Mouse (Mus musculus) midbrain, postnatal 0 days (tissue): ENCODE results near the gene Ptchd1. TPM values are rescaled to one million over a fixed set of nuclear protein-coding genes. Genes with fewer than 3 reads are reported as not detected.

Experiments
- ATAC-seq: fragments of 200-750 bp; cut with Nextera tagmentation; 2 replicates; pipeline ENCODE4 v1.8.0; 2017; ENCODE audit warnings: moderate number of reproducible peaks, mild to moderate bottlenecking, moderate TSS enrichment, moderate library complexity; ENCODE audit not compliant: low FRiP score
- DNase-seq: peaks from one replicate; pipeline ENCODE4 v3.0.0-alpha.2; 2015; ENCODE audit warnings: low spot score
- H3K27ac ChIP-seq: fragments of 300-500 bp; sonication (generic); 2 replicates; pipeline ENCODE4 v1.5.1; 2014; ENCODE audit warnings: low read depth, mild to moderate bottlenecking, low read length, mixed read lengths
- H3K27me3 ChIP-seq: fragments of 300-500 bp; sonication (generic); 2 replicates; pipeline ENCODE4 v1.6.1; 2014; ENCODE audit warnings: low read length, control low read depth, mixed read lengths; ENCODE audit not compliant: insufficient read depth
- H3K36me3 ChIP-seq: fragments of 300-500 bp; sonication (generic); 2 replicates; pipeline ENCODE4 v1.6.1; 2014; ENCODE audit warnings: low read length, control low read depth, mixed read lengths; ENCODE audit not compliant: insufficient read depth
- H3K4me1 ChIP-seq: fragments of 300-500 bp; sonication (generic); 2 replicates; pipeline ENCODE4 v1.6.1; 2014; ENCODE audit warnings: mild to moderate bottlenecking, control low read depth, antibody characterized with exemption, low read length, mixed read lengths; ENCODE audit not compliant: insufficient read depth
- H3K4me2 ChIP-seq: fragments of 300-500 bp; sonication (generic); 2 replicates; pipeline ENCODE4 v1.6.1; 2014; ENCODE audit warnings: low read depth, mild to moderate bottlenecking, low read length, mixed read lengths; ENCODE audit not compliant: poor library complexity, severe bottlenecking
- H3K4me3 ChIP-seq: fragments of 300-500 bp; sonication (generic); 2 replicates; pipeline ENCODE4 v1.5.1; 2014; ENCODE audit warnings: low read depth, mild to moderate bottlenecking, low read length, moderate library complexity
- H3K9ac ChIP-seq: fragments of 300-500 bp; sonication (generic); replicated peaks from 2 replicates; pipeline ENCODE4 v1.6.1; 2014; ENCODE audit warnings: mild to moderate bottlenecking, low read length, moderate library complexity, mixed read lengths; ENCODE audit not compliant: poor library complexity, severe bottlenecking
- H3K9me3 ChIP-seq: fragments of 300-500 bp; sonication (generic); 2 replicates; pipeline ENCODE4 v1.6.1; 2016; ENCODE audit warnings: low read length, control low read depth
- CTCF ChIP-seq: IDR thresholded peaks from 2 replicates; pipeline ENCODE4 v1.5.1; 2016; ENCODE audit warnings: antibody characterized with exemption, mild to moderate bottlenecking
- WGBS: fragments of 180-500 bp; shearing (Covaris S2); extraction: QIAGEN DNeasy Blood & Tissue Kit; methylation state at CpG from one replicate; pipeline ENCODE4 v1.1.7; 2014; 5-methylcytosine and 5-hydroxymethylcytosine counted together
- polyA plus RNA-seq: library from polyadenylated mRNA; unstranded; fragments of >200 nt; fragmentation: Nextera tagmentation; extraction: Ambion mirVana; gene quantifications from 2 replicates; pipeline ENCODE4 v1.2.1, GENCODE M21; 2015
- total RNA-seq: library from RNA; depleted of rRNA; stranded (reverse); fragments of >200 nt; gene quantifications from 2 replicates; pipeline ENCODE4 v1.2.3, GENCODE M21; 2014

Gene Ptchd1
- total and polyA plus RNA-seq, 2 experiments from 2014 or later, result 12.0 to 22.9 TPM

GRCm38 (mm10) chrX:155624341-155624841 lies 777 bp upstream of the Ptchd1 start, which contains the start of gene Gm15155:
TSS of gene Gm15155 (plus strand) at chrX:155624741.
- H3K9ac ChIP-seq, result peak within 1 kb of the TSS; percentile 60; the same call in 1 of the 2 replicates
- TF ChIP-seq CTCF, result peak; percentile 46
- H3K9me3 ChIP-seq, result no peaks in the 10 kb centered on the region; the same call in 1 of the 2 replicates
- no peaks in the 10 kb centered on the region for H3K36me3 ChIP-seq
- H3K4me1 ChIP-seq, result no peaks in the 10 kb centered on the region
- H3K4me3 ChIP-seq, result peak within 1 kb of the TSS; percentile 55
- peak within 1 kb of the TSS; percentile 62 for H3K4me2 ChIP-seq
- DNase-seq, result peak; percentile 30
- 22% methylated on average over 19 of the region's 19 CpGs for WGBS
- peak; percentile 52 for ATAC-seq
- peak within 1 kb of the TSS; percentile 67 for H3K27ac ChIP-seq
- no peaks in the 10 kb centered on the region for H3K27me3 ChIP-seq

GRCm38 (mm10) chrX:155622961-155623599 lies 534 bp downstream of the Ptchd1 start:
- H3K27ac ChIP-seq, result peak overlapping the region; percentile 67
- ATAC-seq, result peak; percentile 61
- WGBS, result 32% methylated on average over 51 of the region's 69 CpGs

GRCm38 (mm10) chrX:155622527-155622926 lies 1.1 kb downstream of the Ptchd1 start:
- Histone ChIP-seq H3K4me1 (no peaks in the 10 kb centered on the region), H3K36me3 (no peaks in the 10 kb centered on the region), H3K9ac (peak overlapping the region; percentile 60), H3K27ac (peak overlapping the region; percentile 67; the same call in 1 of the 2 replicates), H3K4me3 (peak overlapping the region; percentile 55), H3K9me3 (no peaks in the 10 kb centered on the region; the same call in 1 of the 2 replicates), H3K27me3 (no peaks in the 10 kb centered on the region), H3K4me2 (peak overlapping the region; percentile 62)
- ATAC-seq, result peak; percentile 38; the same call in 1 of the 2 replicates
- peak; percentile 0 for DNase-seq
- 22% methylated on average over 24 of the region's 24 CpGs for whole genome bisulfite sequencing
- no peak for TF ChIP-seq CTCF

More at GRCm38 (mm10) chrX:155622961-155623599, 534 bp downstream of the Ptchd1 start:
- Histone ChIP-seq H3K27me3 (no peaks in the 10 kb centered on the region), H3K4me3 (peak overlapping the region; percentile 55), H3K4me2 (peak overlapping the region; percentile 62), H3K9me3 (no peaks in the 10 kb centered on the region; the same call in 1 of the 2 replicates), H3K9ac (peak overlapping the region; percentile 60), H3K4me1 (no peaks in the 10 kb centered on the region), H3K36me3 (no peaks in the 10 kb centered on the region)
- no peak for TF ChIP-seq CTCF
- DNase-seq, result peak; percentile 8

- H3K4me3 ChIP-seq, result no peak overlapping the region
- WGBS, result 85% methylated on average over 2 of the region's 2 CpGs
- no peak overlapping the region for H3K4me2 ChIP-seq
- TF ChIP-seq CTCF, result no peak
- H3K9me3 ChIP-seq, result no peaks in the 10 kb centered on the region
- DNase-seq (no peak), ATAC-seq (no peak)
- H3K9ac ChIP-seq, result no peak overlapping the region
- no peak overlapping the region for H3K27ac ChIP-seq
- H3K36me3 ChIP-seq, result no peaks in the 10 kb centered on the region
- H3K27me3 ChIP-seq, result no peaks in the 10 kb centered on the region
- no peaks in the 10 kb centered on the region for H3K4me1 ChIP-seq
Observed at GRCm38 (mm10) chrX:155601196-155601595, 22.4 kb downstream of the Ptchd1 start.

GRCm38 (mm10) chrX:155596390-155596789 lies 27.2 kb downstream of the Ptchd1 start:
- Histone ChIP-seq H3K27ac (no peak overlapping the region), H3K4me1 (no peaks in the 10 kb centered on the region), H3K4me3 (no peak overlapping the region), H3K4me2 (no peak overlapping the region), H3K9me3 (no peaks in the 10 kb centered on the region), H3K9ac (no peak overlapping the region), H3K27me3 (no peaks in the 10 kb centered on the region), H3K36me3 (no peaks in the 10 kb centered on the region)
- no peak for TF ChIP-seq CTCF
- ATAC-seq (no peak), DNase-seq (no peak)

GRCm38 (mm10) chrX:155594685-155595084 lies 28.9 kb downstream of the Ptchd1 start:
- Histone ChIP-seq H3K36me3 (no peaks in the 10 kb centered on the region), H3K9me3 (no peaks in the 10 kb centered on the region), H3K4me1 (no peaks in the 10 kb centered on the region), H3K4me3 (no peak overlapping the region), H3K27ac (no peak overlapping the region), H3K4me2 (no peak overlapping the region), H3K9ac (no peak overlapping the region), H3K27me3 (no peaks in the 10 kb centered on the region)
- DNase-seq (no peak), ATAC-seq (no peak)
- 48% methylated on average over 1 of the region's 1 CpGs for WGBS
- no peak for TF ChIP-seq CTCF
